Mouse (Mus musculus): ENCODE measurements around the gene Clcn1.

DNA sequence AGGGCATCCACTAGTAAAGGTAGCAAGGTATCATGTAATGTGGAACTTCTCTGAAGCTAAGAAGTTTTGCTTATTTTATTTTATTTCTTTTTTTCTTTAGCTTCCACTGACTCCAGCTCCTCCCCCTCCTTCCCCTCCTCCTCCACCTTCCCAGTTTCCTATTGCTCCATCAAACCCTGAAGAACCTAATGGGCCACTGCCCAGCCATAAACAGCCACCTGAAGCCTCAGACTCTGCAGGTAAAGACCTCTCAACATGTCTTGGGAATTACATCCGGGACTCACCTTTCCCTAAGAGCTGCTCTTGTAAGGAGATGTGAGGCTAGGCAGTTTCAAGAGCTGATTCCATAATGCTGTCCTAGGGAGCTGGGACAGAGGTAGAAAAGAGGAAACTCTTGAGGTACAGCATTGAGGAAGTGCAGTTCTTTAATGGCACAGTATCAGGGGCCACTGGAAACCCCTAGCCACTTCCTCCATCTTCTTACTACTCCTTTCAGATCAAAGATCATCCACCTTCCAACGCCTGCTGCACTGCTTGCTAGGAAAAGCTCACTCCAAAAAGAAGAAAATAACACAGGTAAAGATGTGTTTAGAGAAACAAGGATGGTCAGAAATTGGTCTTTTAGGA, 24.1 kb downstream of the Clcn1 start:
- no peak for TF ChIP-seq CTCF (IDR thresholded peaks at IDR 0.05; ENCODE audit: low read depth)
- TF ChIP-seq EP300 (IDR thresholded peaks at IDR 0.05; ENCODE audit: low read depth) = no peak
